Mouse (Mus musculus) liver, embryonic 11.5 days (tissue): ENCODE results near the gene 2310011J03Rik. TPM values are rescaled to one million over a fixed set of nuclear protein-coding genes. Genes with fewer than 3 reads are reported as not detected.

Source experiments
- ATAC-seq: fragments of 200-750 bp; cut with Nextera tagmentation; replicated peaks from 2 replicates; pipeline ENCODE4 v1.8.0; 2017; ENCODE audit warnings: moderate number of reproducible peaks, mild to moderate bottlenecking, moderate TSS enrichment, moderate library complexity; ENCODE audit not compliant: low FRiP score
- DNase-seq: peaks from one replicate; pipeline ENCODE4 v3.0.0-alpha.2; 2017; ENCODE audit warnings: low spot score
- H3K27ac ChIP-seq: fragments of 300-500 bp; sonication (generic); 2 replicates; pipeline ENCODE4 v1.5.1; 2014; ENCODE audit warnings: mild to moderate bottlenecking, low read depth, low read length, control low read depth
- H3K27me3 ChIP-seq: fragments of 300-500 bp; sonication (generic); replicated peaks from 2 replicates; pipeline ENCODE4 v1.6.1; 2014; ENCODE audit warnings: low read length, mixed read lengths; ENCODE audit not compliant: control insufficient read depth, insufficient read depth
- H3K36me3 ChIP-seq: fragments of 300-500 bp; sonication (generic); 2 replicates; pipeline ENCODE4 v1.6.1; 2014; ENCODE audit warnings: mild to moderate bottlenecking, low read length, moderate library complexity, mixed read lengths; ENCODE audit not compliant: control insufficient read depth, insufficient read depth
- H3K4me1 ChIP-seq: fragments of 300-500 bp; sonication (generic); replicated peaks from 2 replicates; pipeline ENCODE4 v1.6.1; 2014; ENCODE audit warnings: low read length, mixed read lengths; ENCODE audit not compliant: control insufficient read depth, insufficient read depth
- H3K4me2 ChIP-seq: fragments of 300-500 bp; sonication (generic); 2 replicates; pipeline ENCODE4 v1.6.1; 2014; ENCODE audit warnings: mild to moderate bottlenecking, control low read depth, moderate library complexity
- H3K4me3 ChIP-seq: fragments of 300-500 bp; sonication (generic); 2 replicates; pipeline ENCODE4 v1.5.1; 2014; ENCODE audit warnings: low read depth, low read length, control low read depth
- H3K9ac ChIP-seq: fragments of 300-500 bp; sonication (generic); 2 replicates; pipeline ENCODE4 v1.6.1; 2014; ENCODE audit warnings: low read depth, low read length, control low read depth
- H3K9me3 ChIP-seq: fragments of 300-500 bp; sonication (generic); 2 replicates; pipeline ENCODE4 v1.6.1; 2016; ENCODE audit warnings: low read length, inconsistent platforms, mixed read lengths; ENCODE audit not compliant: control insufficient read depth
- WGBS: fragments of 180-500 bp; shearing (Covaris S2); extraction: QIAGEN DNeasy Blood & Tissue Kit; methylation state at CpG from one replicate; pipeline ENCODE4 v1.1.7; 2014; 5-methylcytosine and 5-hydroxymethylcytosine counted together
- polyA plus RNA-seq: library from polyadenylated mRNA; unstranded; fragments of >200 nt; fragmentation: Nextera tagmentation; extraction: Ambion mirVana; gene quantifications from 2 replicates; pipeline ENCODE4 v1.2.1, GENCODE M21; 2014

Gene 2310011J03Rik
- polyA plus RNA-seq, 1 experiment from 2014 or later, result 47.8 TPM

DNA sequence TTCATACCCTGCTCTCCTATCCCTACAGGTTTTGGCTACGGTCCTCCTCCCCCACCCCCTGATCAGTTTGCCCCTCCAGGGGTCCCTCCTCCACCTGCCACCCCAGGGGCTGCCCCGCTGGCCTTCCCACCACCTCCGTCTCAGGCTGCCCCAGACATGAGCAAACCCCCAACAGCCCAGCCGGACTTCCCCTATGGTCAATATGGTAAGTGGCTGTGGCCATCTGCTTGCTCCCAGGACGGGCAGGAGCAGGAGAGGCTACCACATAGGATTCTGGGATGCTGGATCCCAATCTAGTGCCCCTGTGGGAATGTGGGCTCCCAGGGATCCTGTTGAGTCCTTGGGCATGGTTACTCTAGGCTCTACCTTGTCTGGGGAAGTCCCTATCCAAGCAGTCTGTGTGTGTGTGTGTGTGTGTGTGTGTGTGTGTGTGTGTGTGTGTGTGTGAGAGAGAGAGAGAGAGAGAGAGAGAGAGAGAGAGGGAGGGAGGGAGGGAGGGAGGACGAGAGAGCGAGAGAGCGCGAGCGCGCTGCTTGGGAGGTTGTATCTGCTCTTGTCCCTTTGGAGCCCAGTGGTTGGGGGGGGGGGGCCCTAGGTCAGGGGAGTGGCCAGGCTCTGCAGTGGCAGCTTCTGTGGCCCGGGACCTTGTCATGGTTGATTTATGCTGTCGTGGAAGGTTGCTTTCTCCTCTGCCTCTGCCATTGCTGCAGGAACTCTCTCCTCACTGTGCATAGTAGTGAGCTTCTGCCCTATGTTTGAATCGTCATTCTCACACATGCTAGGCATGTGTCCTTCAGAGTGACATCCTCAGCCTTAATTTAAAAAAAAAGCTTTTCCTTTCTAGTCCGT lies 34.9 kb downstream of the 2310011J03Rik start:
- Histone ChIP-seq H3K4me1 (no peaks in the 10 kb centered on the region), H3K9me3 (no peaks in the 10 kb centered on the region), H3K4me2 (no peak overlapping the region), H3K9ac (no peak overlapping the region), H3K27ac (no peak overlapping the region), H3K36me3 (peaks cover 62% of the 10 kb centered on the region), H3K4me3 (no peak overlapping the region), H3K27me3 (no peaks in the 10 kb centered on the region)
- no peak for ATAC-seq
- WGBS, result 83% methylated on average over 15 of the region's 15 CpGs
- no peak for DNase-seq

DNA sequence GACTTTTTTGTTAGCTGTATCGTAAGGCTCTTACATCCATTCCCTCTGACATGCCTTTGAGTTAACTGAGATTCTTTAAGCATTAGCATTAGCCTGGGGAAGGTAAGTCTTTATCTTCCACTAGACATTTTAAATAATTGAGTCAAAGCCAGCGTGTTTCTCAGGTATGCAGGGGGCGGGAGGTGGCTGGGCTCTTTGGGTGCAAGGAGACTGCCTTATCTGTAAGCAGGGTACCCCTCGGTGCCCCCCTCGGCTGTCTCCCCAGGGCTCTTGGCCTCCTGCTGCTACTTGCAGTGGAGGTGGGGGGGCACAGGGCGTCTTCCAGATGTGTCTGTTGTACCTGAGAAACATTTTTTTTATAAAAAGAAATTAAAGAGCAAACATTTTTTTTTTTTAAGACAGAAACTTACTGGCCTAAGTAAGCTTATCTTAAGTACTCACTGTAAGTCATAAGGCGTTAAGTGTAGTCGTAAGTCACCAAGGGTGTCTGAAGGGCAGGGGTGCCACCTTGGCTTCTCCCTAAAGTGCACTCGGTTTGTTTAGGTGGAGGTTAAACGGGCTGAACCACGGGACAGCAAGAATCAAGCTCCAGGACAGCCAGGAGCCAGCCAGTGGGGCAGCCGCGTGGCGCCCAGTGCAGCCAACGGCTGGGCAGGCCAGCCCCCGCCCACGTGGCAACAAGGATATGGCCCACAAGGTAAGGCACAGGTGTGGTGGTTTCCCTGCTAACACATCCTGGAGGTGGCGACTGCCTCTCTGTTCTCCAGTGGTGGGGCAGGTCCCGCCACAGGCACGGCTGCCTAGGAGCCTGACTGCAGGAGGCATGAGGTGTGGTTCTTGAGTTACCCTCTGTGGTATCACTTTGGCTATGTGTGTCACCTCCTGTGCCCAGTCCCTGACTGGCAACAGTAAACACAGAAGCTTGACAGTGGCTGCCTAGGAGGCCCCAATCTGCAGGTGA lies 37.6 kb downstream of the 2310011J03Rik start:
- no peaks in the 10 kb centered on the region for H3K4me1 ChIP-seq
- H3K36me3 ChIP-seq, result peaks cover 81% of the 10 kb centered on the region
- WGBS, result 87% methylated on average over 20 of the region's 20 CpGs
- no peak for DNase-seq
- H3K9me3 ChIP-seq, result no peaks in the 10 kb centered on the region
- H3K27ac ChIP-seq, result no peak overlapping the region
- no peaks in the 10 kb centered on the region for H3K27me3 ChIP-seq
- no peak for ATAC-seq
- H3K4me3 ChIP-seq, result no peak overlapping the region
- H3K9ac ChIP-seq, result no peak overlapping the region
- no peak overlapping the region for H3K4me2 ChIP-seq

DNA sequence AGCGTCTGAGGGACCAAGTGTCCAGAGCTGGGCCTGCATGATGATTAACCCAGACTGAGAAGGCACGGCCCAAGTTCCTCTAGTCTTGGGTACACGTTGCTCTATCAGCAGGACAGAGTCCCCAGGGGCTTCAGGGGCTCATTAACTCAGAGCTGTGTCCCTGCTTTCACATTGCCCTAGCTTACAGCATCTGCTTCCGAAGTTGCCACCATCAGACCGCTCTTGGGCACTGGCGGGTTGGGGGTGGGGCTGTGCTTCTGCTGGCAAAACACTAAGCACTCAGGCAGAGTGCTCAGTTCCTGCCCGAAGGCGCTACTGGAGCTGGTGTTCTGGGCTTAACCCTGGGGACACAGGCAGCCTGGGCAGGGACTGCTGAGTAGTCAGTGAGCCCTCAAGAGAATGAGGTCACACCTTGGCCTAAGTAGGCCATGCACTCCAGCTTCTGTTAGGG lies 38.4 kb downstream of the 2310011J03Rik start:
- H3K4me1 ChIP-seq, result no peaks in the 10 kb centered on the region
- WGBS, result 85% methylated on average over 8 of the region's 8 CpGs
- no peaks in the 10 kb centered on the region for H3K27me3 ChIP-seq
- no peak overlapping the region for H3K4me2 ChIP-seq
- no peaks in the 10 kb centered on the region for H3K9me3 ChIP-seq
- no peak overlapping the region for H3K9ac ChIP-seq
- ATAC-seq, result no peak; the same call in 1 of the 2 replicates
- H3K36me3 ChIP-seq, result peaks cover 82% of the 10 kb centered on the region
- DNase-seq, result no peak
- H3K4me3 ChIP-seq, result no peak overlapping the region
- H3K27ac ChIP-seq, result no peak overlapping the region

DNA sequence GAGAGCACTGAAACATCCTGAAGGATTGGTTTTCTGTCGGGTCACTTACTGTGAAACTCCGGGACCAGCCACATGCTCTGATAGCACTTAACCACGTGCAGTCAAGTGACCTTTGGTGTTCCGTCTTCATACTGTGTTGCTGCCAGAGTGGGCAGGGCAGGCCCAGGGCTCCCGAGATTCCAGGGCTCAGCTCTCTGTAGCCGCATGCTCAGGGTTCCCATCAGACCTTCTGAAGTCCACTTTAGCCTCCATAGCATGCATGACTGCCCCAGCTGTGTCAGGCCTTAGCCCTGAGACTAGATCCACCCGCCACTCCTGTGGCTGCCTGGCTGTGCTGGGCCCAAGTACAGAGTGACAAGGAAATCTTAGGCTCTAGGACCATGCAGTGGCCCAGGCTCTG lies 39.0 kb downstream of the 2310011J03Rik start:
- H3K4me1 ChIP-seq, result no peaks in the 10 kb centered on the region
- H3K27me3 ChIP-seq, result no peaks in the 10 kb centered on the region

DNA sequence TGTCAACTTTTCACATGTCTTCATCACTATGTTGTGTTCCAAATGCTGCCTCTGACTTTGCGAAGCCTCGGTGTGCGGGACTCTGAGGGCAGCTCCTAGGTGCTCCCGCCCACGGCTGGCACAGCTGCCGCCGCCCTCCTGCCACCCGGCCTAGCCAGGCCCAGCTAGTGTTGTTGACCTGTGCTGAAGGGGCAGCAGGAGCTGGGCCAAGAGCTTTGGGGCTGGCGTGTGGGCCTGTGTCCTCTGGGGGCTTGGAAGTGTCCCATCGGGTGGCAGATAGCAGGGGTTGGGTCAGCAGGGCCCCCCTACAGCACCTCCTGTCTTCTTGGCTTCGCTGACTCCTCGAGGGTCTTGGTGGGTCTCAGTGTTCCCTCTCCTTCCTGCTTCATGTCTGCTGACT lies 41.1 kb downstream of the 2310011J03Rik start:
- no peak overlapping the region for H3K4me2 ChIP-seq
- no peak overlapping the region for H3K9ac ChIP-seq
- H3K36me3 ChIP-seq, result peaks cover 79% of the 10 kb centered on the region
- no peaks in the 10 kb centered on the region for H3K27me3 ChIP-seq
- no peak overlapping the region for H3K4me3 ChIP-seq
- H3K9me3 ChIP-seq, result no peaks in the 10 kb centered on the region
- no peaks in the 10 kb centered on the region; the same call in 1 of the 2 replicates for H3K4me1 ChIP-seq
- DNase-seq (no peak), ATAC-seq (no peak)
- no peak overlapping the region for H3K27ac ChIP-seq
- 90% methylated on average over 12 of the region's 12 CpGs for WGBS

More for the DNA sequence above, 39.0 kb downstream of the 2310011J03Rik start:
- Histone ChIP-seq H3K4me3 (no peak overlapping the region), H3K27ac (no peak overlapping the region), H3K36me3 (peaks cover 80% of the 10 kb centered on the region), H3K4me2 (no peak overlapping the region), H3K9me3 (no peaks in the 10 kb centered on the region), H3K9ac (no peak overlapping the region)
- 85% methylated on average over 7 of the region's 7 CpGs for WGBS
- ATAC-seq (no peak), DNase-seq (no peak)

DNA sequence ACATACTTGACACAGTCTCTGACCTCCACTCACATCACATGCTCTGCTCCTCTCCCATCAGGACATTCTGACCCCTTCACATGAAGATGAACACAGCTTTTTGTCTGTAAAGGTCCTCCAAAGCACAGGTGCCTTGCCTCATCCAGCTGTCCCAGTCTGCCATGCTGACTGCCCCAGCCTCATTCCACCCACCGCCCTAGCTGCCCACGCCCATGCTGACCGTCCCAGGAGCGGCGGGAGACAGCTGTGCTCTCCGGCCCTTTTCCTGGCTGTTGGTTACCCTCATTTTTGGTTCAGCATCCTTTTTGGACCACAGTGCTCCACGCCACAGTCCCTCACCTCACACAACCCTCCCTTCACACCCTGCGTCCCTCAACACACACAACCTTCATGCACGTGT lies 41.9 kb downstream of the 2310011J03Rik start:
- H3K36me3 ChIP-seq, result peaks cover 76% of the 10 kb centered on the region
- WGBS, result 95% methylated on average over 9 of the region's 9 CpGs
- no peaks in the 10 kb centered on the region for H3K9me3 ChIP-seq
- H3K4me1 ChIP-seq, result peaks cover 3% of the 10 kb centered on the region; the same call in 1 of the 2 replicates
- no peak overlapping the region for H3K4me3 ChIP-seq
- DNase-seq, result no peak
- no peak for ATAC-seq
- no peak overlapping the region for H3K9ac ChIP-seq
- H3K27ac ChIP-seq, result no peak overlapping the region
- H3K27me3 ChIP-seq, result no peaks in the 10 kb centered on the region
- H3K4me2 ChIP-seq, result no peak overlapping the region

DNA sequence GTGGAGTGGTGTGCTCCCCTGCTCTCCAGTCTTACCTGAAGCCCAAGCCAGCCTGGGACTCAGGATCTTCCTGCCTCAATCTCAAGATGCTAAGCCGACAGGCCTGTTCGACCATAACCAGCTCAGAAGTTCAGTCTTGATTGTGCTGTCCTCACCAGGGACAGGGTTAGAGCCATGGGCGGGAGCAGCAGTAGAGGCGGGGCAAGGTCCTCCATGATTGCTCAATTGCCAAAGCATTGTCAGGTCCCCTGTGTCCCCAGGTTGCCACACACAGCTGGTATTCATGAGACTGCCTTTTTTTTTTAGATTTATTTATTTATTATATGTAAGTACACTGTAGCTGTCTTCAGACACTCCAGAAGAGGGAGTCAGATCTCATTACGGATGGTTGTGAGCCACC lies 44.1 kb downstream of the 2310011J03Rik start:
- H3K27me3 ChIP-seq, result no peaks in the 10 kb centered on the region
- WGBS, result 83% methylated on average over 5 of the region's 5 CpGs
- H3K36me3 ChIP-seq, result peaks cover 62% of the 10 kb centered on the region
- H3K9ac ChIP-seq, result no peak overlapping the region
- H3K4me2 ChIP-seq, result no peak overlapping the region
- H3K4me3 ChIP-seq, result no peak overlapping the region
- no peak overlapping the region for H3K27ac ChIP-seq
- peaks cover 15% of the 10 kb centered on the region for H3K4me1 ChIP-seq
- ATAC-seq (no peak), DNase-seq (no peak)
- H3K9me3 ChIP-seq, result no peaks in the 10 kb centered on the region

DNA sequence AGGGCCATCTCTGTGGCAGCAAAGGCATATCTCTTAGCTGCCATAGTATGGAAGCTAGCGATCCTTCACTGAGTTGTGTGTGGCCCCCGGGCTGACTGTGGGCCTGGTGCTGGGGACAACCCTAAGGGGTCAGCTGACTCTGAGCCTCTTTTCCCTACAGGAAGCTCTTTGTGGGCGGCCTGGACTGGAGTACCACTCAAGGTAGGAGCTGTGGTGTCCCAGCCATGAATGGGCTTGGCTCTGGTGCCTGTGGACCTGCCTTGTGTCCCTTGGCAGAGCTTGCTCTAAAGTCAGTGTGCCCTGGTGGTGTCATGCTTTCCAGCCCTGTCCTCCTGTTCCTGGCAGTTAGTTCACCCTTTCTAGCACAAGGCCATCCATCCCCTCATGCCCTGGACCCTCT lies 46.5 kb downstream of the 2310011J03Rik start:
- Histone ChIP-seq H3K4me2 (no peak overlapping the region), H3K9ac (no peak overlapping the region), H3K4me1 (peaks cover 36% of the 10 kb centered on the region), H3K4me3 (no peak overlapping the region), H3K9me3 (no peaks in the 10 kb centered on the region), H3K36me3 (peaks cover 42% of the 10 kb centered on the region), H3K27ac (no peak overlapping the region), H3K27me3 (no peaks in the 10 kb centered on the region)
- DNase-seq (no peak), ATAC-seq (no peak)
- 80% methylated on average over 3 of the region's 3 CpGs for WGBS
